Mouse (Mus musculus): Measurements from ENCODE around the gene Rtkn2. TPM values are rescaled to one million over a fixed set of nuclear protein-coding genes. Genes with fewer than 3 reads are reported as not detected.

The Rtkn2 gene
- polyA plus RNA-seq, 1 experiment from 2014 or later, result 2.2 TPM

- 62% methylated on average over 8 of the region's 8 CpGs for WGBS (ENCODE audit: insufficient replicate concordance)
- no peaks in the 10 kb centered on the region for H3K36me3 ChIP-seq
- H3K4me2 ChIP-seq, result no peak overlapping the region
- no peak overlapping the region for H3K27ac ChIP-seq
- H3K27me3 ChIP-seq (replicated peaks), result no peaks in the 10 kb centered on the region
- no peak overlapping the region for H3K4me3 ChIP-seq
- no peaks in the 10 kb centered on the region for H3K9me3 ChIP-seq (replicated peaks)
- ATAC-seq, result no peak
- no peak overlapping the region for H3K9ac ChIP-seq
- H3K4me1 ChIP-seq, result no peaks in the 10 kb centered on the region
These were observed 15.3 kb upstream of the Rtkn2 start for GRCm38 (mm10) chr10:67964060-67964459.

GRCm38 (mm10) chr10:67965251-67965986 lies 14.0 kb upstream of the Rtkn2 start:
- WGBS (ENCODE audit: insufficient replicate concordance), result 65% methylated on average over 4 of the region's 4 CpGs
- no peaks in the 10 kb centered on the region for H3K9me3 ChIP-seq (replicated peaks)
- H3K4me3 ChIP-seq, result no peak overlapping the region
- H3K4me2 ChIP-seq, result no peak overlapping the region
- no peak overlapping the region for H3K9ac ChIP-seq
- no peak for ATAC-seq
- no peaks in the 10 kb centered on the region for H3K27me3 ChIP-seq (replicated peaks)
- H3K36me3 ChIP-seq, result no peaks in the 10 kb centered on the region
- H3K27ac ChIP-seq, result no peak overlapping the region
- no peaks in the 10 kb centered on the region for H3K4me1 ChIP-seq

- 35% methylated on average over 6 of the region's 6 CpGs for WGBS (ENCODE audit: insufficient replicate concordance)
- Histone ChIP-seq H3K9ac (no peak overlapping the region), H3K27me3 (replicated peaks) (no peaks in the 10 kb centered on the region), H3K9me3 (replicated peaks) (no peaks in the 10 kb centered on the region), H3K4me1 (no peaks in the 10 kb centered on the region), H3K4me2 (no peak overlapping the region), H3K27ac (no peak overlapping the region), H3K36me3 (no peaks in the 10 kb centered on the region), H3K4me3 (no peak overlapping the region)
- no peak for ATAC-seq
These were observed 13.3 kb upstream of the Rtkn2 start for GRCm38 (mm10) chr10:67966102-67966501.

GRCm38 (mm10) chr10:67966983-67967382 lies 12.4 kb upstream of the Rtkn2 start:
- H3K36me3 ChIP-seq, result no peaks in the 10 kb centered on the region
- no peaks in the 10 kb centered on the region for H3K4me1 ChIP-seq
- no peak overlapping the region for H3K9ac ChIP-seq
- H3K4me3 ChIP-seq, result no peak overlapping the region
- no peak overlapping the region for H3K4me2 ChIP-seq
- H3K27me3 ChIP-seq (replicated peaks), result no peaks in the 10 kb centered on the region
- no peak overlapping the region for H3K27ac ChIP-seq
- no peaks in the 10 kb centered on the region for H3K9me3 ChIP-seq (replicated peaks)
- 75% methylated on average over 2 of the region's 2 CpGs for WGBS (ENCODE audit: insufficient replicate concordance)
- ATAC-seq, result no peak

GRCm38 (mm10) chr10:67971166-67971796 lies 8.1 kb upstream of the Rtkn2 start:
- no peak overlapping the region for H3K4me3 ChIP-seq
- H3K4me1 ChIP-seq, result no peaks in the 10 kb centered on the region
- no peak overlapping the region for H3K9ac ChIP-seq
- H3K27me3 ChIP-seq (replicated peaks), result no peaks in the 10 kb centered on the region
- H3K36me3 ChIP-seq, result no peaks in the 10 kb centered on the region
- no peak overlapping the region for H3K4me2 ChIP-seq
- H3K9me3 ChIP-seq (replicated peaks), result no peaks in the 10 kb centered on the region
- 67% methylated on average over 11 of the region's 11 CpGs for WGBS (ENCODE audit: insufficient replicate concordance)
- no peak overlapping the region for H3K27ac ChIP-seq
- ATAC-seq, result no peak

- H3K27ac ChIP-seq, result no peak overlapping the region
- H3K27me3 ChIP-seq (replicated peaks), result no peaks in the 10 kb centered on the region
- WGBS (ENCODE audit: insufficient replicate concordance), result 60% methylated on average over 4 of the region's 4 CpGs
- peaks cover 16% of the 10 kb centered on the region for H3K4me1 ChIP-seq
- no peak overlapping the region for H3K4me2 ChIP-seq
- H3K9ac ChIP-seq, result no peak overlapping the region
- H3K36me3 ChIP-seq, result no peaks in the 10 kb centered on the region
- H3K9me3 ChIP-seq (replicated peaks), result no peaks in the 10 kb centered on the region
- no peak overlapping the region for H3K4me3 ChIP-seq
- ATAC-seq, result no peak
These were observed 2.1 kb upstream of the Rtkn2 start for GRCm38 (mm10) chr10:67977271-67977670.

GRCm38 (mm10) chr10:67983776-67984175 lies 4.4 kb downstream of the Rtkn2 start:
- no peaks in the 10 kb centered on the region for H3K27me3 ChIP-seq (replicated peaks)
- peaks cover 16% of the 10 kb centered on the region for H3K4me1 ChIP-seq
- no peak overlapping the region for H3K4me3 ChIP-seq
- H3K4me2 ChIP-seq, result no peak overlapping the region
- WGBS (ENCODE audit: insufficient replicate concordance), result 85% methylated on average over 8 of the region's 8 CpGs
- no peaks in the 10 kb centered on the region for H3K36me3 ChIP-seq
- H3K9me3 ChIP-seq (replicated peaks), result no peaks in the 10 kb centered on the region
- no peak overlapping the region for H3K27ac ChIP-seq
- ATAC-seq, result no peak
- H3K9ac ChIP-seq, result no peak overlapping the region

- Histone ChIP-seq H3K27me3 (replicated peaks) (no peaks in the 10 kb centered on the region), H3K27ac (no peak overlapping the region), H3K4me2 (no peak overlapping the region), H3K9ac (no peak overlapping the region), H3K4me3 (no peak overlapping the region), H3K9me3 (replicated peaks) (no peaks in the 10 kb centered on the region), H3K36me3 (no peaks in the 10 kb centered on the region), H3K4me1 (peaks cover 11% of the 10 kb centered on the region)
- 41% methylated on average over 13 of the region's 13 CpGs for WGBS (ENCODE audit: insufficient replicate concordance)
- ATAC-seq, result no peak
These were observed 5.0 kb downstream of the Rtkn2 start for GRCm38 (mm10) chr10:67984271-67984943.

GRCm38 (mm10) chr10:67985100-67985499 lies 5.7 kb downstream of the Rtkn2 start:
- no peak for ATAC-seq
- H3K4me2 ChIP-seq, result no peak overlapping the region
- H3K27me3 ChIP-seq (replicated peaks), result no peaks in the 10 kb centered on the region
- 85% methylated on average over 17 of the region's 17 CpGs for WGBS (ENCODE audit: insufficient replicate concordance)
- no peak overlapping the region for H3K27ac ChIP-seq
- H3K9ac ChIP-seq, result no peak overlapping the region
- H3K4me3 ChIP-seq, result no peak overlapping the region
- H3K9me3 ChIP-seq (replicated peaks), result no peaks in the 10 kb centered on the region
- no peaks in the 10 kb centered on the region for H3K36me3 ChIP-seq
- peaks cover 5% of the 10 kb centered on the region; the same call in 1 of the 2 replicates for H3K4me1 ChIP-seq

- Histone ChIP-seq H3K4me3 (no peak overlapping the region), H3K9me3 (replicated peaks) (no peaks in the 10 kb centered on the region), H3K27ac (no peak overlapping the region), H3K4me2 (no peak overlapping the region), H3K4me1 (peaks cover 5% of the 10 kb centered on the region), H3K9ac (no peak overlapping the region), H3K27me3 (replicated peaks) (no peaks in the 10 kb centered on the region), H3K36me3 (peaks cover 10% of the 10 kb centered on the region)
- ATAC-seq, result no peak
- WGBS (ENCODE audit: insufficient replicate concordance), result 60% methylated on average over 12 of the region's 12 CpGs
These were observed 16.0 kb downstream of the Rtkn2 start for GRCm38 (mm10) chr10:67995356-67995755.

- H3K9me3 ChIP-seq (replicated peaks), result no peaks in the 10 kb centered on the region
- H3K27me3 ChIP-seq (replicated peaks), result no peaks in the 10 kb centered on the region
- peaks cover 5% of the 10 kb centered on the region for H3K4me1 ChIP-seq
- H3K36me3 ChIP-seq, result peaks cover 8% of the 10 kb centered on the region; the same call in 1 of the 2 replicates
- no peak overlapping the region for H3K9ac ChIP-seq
- WGBS (ENCODE audit: insufficient replicate concordance), result 0% methylated on average over 1 of the region's 1 CpGs
- H3K4me2 ChIP-seq, result no peak overlapping the region
- H3K4me3 ChIP-seq, result no peak overlapping the region
- H3K27ac ChIP-seq, result no peak overlapping the region
- ATAC-seq, result no peak
These were observed 16.8 kb downstream of the Rtkn2 start for GRCm38 (mm10) chr10:67996171-67996570.

- Histone ChIP-seq H3K36me3 (no peaks in the 10 kb centered on the region), H3K27ac (no peak overlapping the region), H3K4me2 (peak overlapping the region; percentile 31), H3K9ac (no peak overlapping the region), H3K27me3 (replicated peaks) (no peaks in the 10 kb centered on the region), H3K4me1 (peaks cover 5% of the 10 kb centered on the region), H3K9me3 (replicated peaks) (no peaks in the 10 kb centered on the region), H3K4me3 (no peak overlapping the region)
- 27% methylated on average over 13 of the region's 13 CpGs for WGBS (ENCODE audit: insufficient replicate concordance)
- ATAC-seq, result peak; percentile 47; the same call in 1 of the 2 replicates
These were observed 18.8 kb downstream of the Rtkn2 start for GRCm38 (mm10) chr10:67998116-67998635.
